Mouse (Mus musculus) testis, adult 2 months (tissue): ENCODE measurements around the gene Dennd2d.

ENCODE experiments used
- CTCF ChIP-seq: fragments of 200-500 bp; IDR thresholded peaks from 2 replicates; pipeline ENCODE4 v1.5.1; 2012; ENCODE audit warnings: low read depth, mild to moderate bottlenecking, inconsistent platforms, low read length, moderate library complexity; ENCODE audit not compliant: control insufficient read depth, insufficient read depth, insufficient replicate concordance
- POLR2A ChIP-seq: fragments of 200-500 bp; IDR thresholded peaks from 2 replicates; pipeline ENCODE4 v1.6.1; 2012; ENCODE audit warnings: low read depth, mild to moderate bottlenecking, inconsistent platforms, low read length, moderate library complexity; ENCODE audit not compliant: control insufficient read depth

DNA sequence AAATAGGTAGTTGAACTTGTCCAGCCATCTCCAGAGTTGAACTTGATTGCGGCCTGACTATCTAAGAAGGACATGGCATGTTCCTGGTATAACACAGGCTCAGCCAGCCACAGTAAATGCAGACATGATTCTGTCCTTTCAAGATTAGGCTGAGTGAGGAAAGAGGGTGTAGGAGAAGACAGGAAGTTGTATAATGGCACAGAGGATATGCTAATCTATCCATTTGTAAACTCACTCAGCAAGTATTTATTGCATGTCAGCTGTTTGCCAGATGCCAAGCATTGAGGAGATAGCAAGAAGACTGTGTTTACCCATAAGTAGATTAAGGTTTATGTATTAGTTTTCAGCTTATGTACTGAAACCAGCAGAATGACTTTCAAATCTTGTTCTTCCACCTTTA is 10.5 kb downstream of the Dennd2d start:
- no peak for TF ChIP-seq CTCF
- no peak for TF ChIP-seq POLR2A
